Mouse (Mus musculus) erythroblast, embryonic 14.5 days (primary cell): ENCODE results near the gene 6430628N08Rik.

ENCODE experiments used
- GATA1 ChIP-seq: IDR thresholded peaks from 2 replicates; pipeline ENCODE4 v1.6.1; 2012; ENCODE audit warnings: low read length, inconsistent platforms, mixed read lengths
- TAL1 ChIP-seq: IDR thresholded peaks from 3 replicates; pipeline ENCODE4 v1.6.1; 2012; ENCODE audit warnings: low read length, inconsistent platforms, mixed read lengths

DNA sequence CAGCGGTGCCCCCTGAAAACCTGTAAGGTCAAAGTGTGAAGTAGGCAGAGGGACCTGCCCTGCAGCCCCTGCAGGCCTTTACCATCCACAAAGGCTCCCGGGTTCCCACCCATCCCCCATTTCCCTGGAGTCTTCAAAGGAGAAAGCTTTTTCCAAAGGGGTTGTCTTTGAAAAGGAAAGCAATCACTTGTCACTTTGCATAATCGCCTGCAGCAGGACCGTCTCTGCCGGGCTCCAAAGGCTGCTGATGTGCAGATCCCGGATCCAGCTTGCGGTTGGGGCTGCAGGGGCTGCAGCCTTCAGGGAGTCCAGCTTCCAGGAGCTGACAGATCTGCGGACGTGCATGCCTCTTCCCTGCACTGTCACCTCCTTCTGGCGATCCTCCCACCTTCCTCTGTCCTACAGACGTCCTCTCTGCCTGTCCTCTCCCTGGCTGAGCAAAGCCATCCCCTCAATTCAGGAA, 12.2 kb upstream of the 6430628N08Rik start:
- TF ChIP-seq GATA1: no peak
- TF ChIP-seq TAL1: no peak
